Comparison of ENCODE assay signal across 34 mouse cellular contexts in genomic region chr15:15873461-15873860, GRCm38 (mm10).
"Had no signal": no experiment of that assay in that cellular context is flagged by ENCODE, and none has a peak within 500 bp of the region (broad histone marks: within the 10 kb centered on the region; RNA-seq: fewer than 3 reads in every experiment).

No protein-coding gene starts in this region.

- H3K4me1 ChIP-seq: heart, embryonic 12.5 days; heart, embryonic 13.5 days; heart, embryonic 15.5 days; hindbrain, embryonic 10.5 days; hindbrain, embryonic 12.5 days; hindbrain, embryonic 13.5 days; hindbrain, embryonic 15.5 days; intestine, embryonic 15.5 days; kidney, embryonic 15.5 days had no signal

- H3K4me2 ChIP-seq: heart, embryonic 12.5 days; heart, embryonic 13.5 days; heart, embryonic 15.5 days; hindbrain, embryonic 12.5 days; hindbrain, embryonic 13.5 days; hindbrain, embryonic 14.5 days; hindbrain, embryonic 15.5 days; intestine, embryonic 15.5 days; kidney, embryonic 15.5 days had no signal

- ATAC-seq: hindbrain, embryonic 16.5 days; hindbrain, postnatal 0 days; inflammation-experienced regulatory T-cells, adult 6 months; intestine, embryonic 15.5 days; intestine, embryonic 16.5 days; intestine, postnatal 0 days had no signal

- H3K9ac ChIP-seq: heart, embryonic 12.5 days; heart, embryonic 13.5 days; heart, embryonic 15.5 days; hindbrain, embryonic 12.5 days; hindbrain, embryonic 13.5 days; hindbrain, embryonic 14.5 days; hindbrain, embryonic 15.5 days; intestine, embryonic 15.5 days; kidney, embryonic 15.5 days had no signal

- H3K36me3 ChIP-seq: heart, embryonic 12.5 days; heart, embryonic 13.5 days; heart, embryonic 15.5 days; hindbrain, embryonic 10.5 days; hindbrain, embryonic 12.5 days; hindbrain, embryonic 13.5 days; hindbrain, embryonic 15.5 days; intestine, embryonic 15.5 days; kidney, embryonic 15.5 days had no signal

- H3K27me3 ChIP-seq: heart, embryonic 12.5 days; heart, embryonic 13.5 days; heart, embryonic 15.5 days; hindbrain, embryonic 12.5 days; hindbrain, embryonic 13.5 days; hindbrain, embryonic 15.5 days; intestine, embryonic 15.5 days; kidney, embryonic 15.5 days had no signal

- DNase-seq: heart, postnatal 10 days; heart, postnatal 14 days; heart, postnatal 36 days; heart, postnatal 4 days; kidney, adult 11 months; kidney, adult 18-20 months; kidney, adult 2 months; kidney, adult 8-10 months; kidney, adult 9 months; kidney, postnatal 10 days; kidney, postnatal 14 days; kidney, postnatal 25 days; kidney, postnatal 36 days; kidney, postnatal 4 days; layer of hippocampus, adult 9-11 months; layer of hippocampus, postnatal 36 days had no signal

- H3K4me3 ChIP-seq: heart, embryonic 12.5 days; heart, embryonic 13.5 days; heart, embryonic 15.5 days; hindbrain, embryonic 10.5 days; hindbrain, embryonic 12.5 days; hindbrain, embryonic 13.5 days; hindbrain, embryonic 15.5 days; intestine, embryonic 15.5 days; kidney, embryonic 15.5 days; layer of hippocampus, adult 2 months; left cerebral cortex, adult 2 months had no signal

- H3K9me3 ChIP-seq: heart, embryonic 12.5 days; heart, embryonic 13.5 days; heart, embryonic 15.5 days; hindbrain, embryonic 10.5 days; hindbrain, embryonic 12.5 days; hindbrain, embryonic 13.5 days; hindbrain, embryonic 15.5 days; intestine, embryonic 15.5 days; kidney, embryonic 15.5 days had no signal

- H3K27ac ChIP-seq: heart, embryonic 13.5 days; heart, embryonic 15.5 days; hindbrain, embryonic 10.5 days; hindbrain, embryonic 12.5 days; hindbrain, embryonic 13.5 days; hindbrain, embryonic 14.5 days; hindbrain, embryonic 15.5 days; hindbrain, postnatal 0 days; intestine, embryonic 15.5 days; kidney, embryonic 15.5 days; kidney, postnatal 0 days; layer of hippocampus, adult 2 months; left cerebral cortex, adult 2 months had no signal
